Mouse (Mus musculus): ENCODE measurements around the gene Nkx1-2. TPM values are rescaled to one million over a fixed set of nuclear protein-coding genes. Genes with fewer than 3 reads are reported as not detected.

Nkx1-2 gene
- polyA plus RNA-seq, 1 experiment from 2014 or later, result not detected

- no peak for ATAC-seq (ENCODE audit: insufficient read depth, low FRiP score)
- H3K9me3 ChIP-seq (replicated peaks; ENCODE audit: control insufficient read depth, low read length), result no peaks in the 10 kb centered on the region
- H3K27me3 ChIP-seq (ENCODE audit: control insufficient read depth, insufficient read depth, low read length), result no peaks in the 10 kb centered on the region
- peaks cover 22% of the 10 kb centered on the region for H3K36me3 ChIP-seq (ENCODE audit: control insufficient read depth, insufficient read depth, low read length)
- WGBS, result 40% methylated on average over 3 of the region's 3 CpGs
- H3K27ac ChIP-seq (ENCODE audit: low read length), result 0 out of 2 replicates have a peak overlapping the region, but pooled peaks have one; percentile 17
- no peak overlapping the region for H3K4me3 ChIP-seq (replicated peaks; ENCODE audit: low read length)
- 0 out of 2 replicates have a peak, but pooled peaks cover 2% of the 10 kb centered on the region for H3K4me1 ChIP-seq (ENCODE audit: control insufficient read depth, insufficient read depth, low read length)
- no peak overlapping the region for H3K4me2 ChIP-seq (ENCODE audit: low read depth, low read length)
- no peak overlapping the region for H3K9ac ChIP-seq (ENCODE audit: low read length)
Observed at GRCm38 (mm10) chr7:132559138-132559766, 40.2 kb downstream of the Nkx1-2 start.

GRCm38 (mm10) chr7:132558141-132558736 lies 41.2 kb downstream of the Nkx1-2 start:
- Histone ChIP-seq H3K4me2 (ENCODE audit: low read depth, low read length) (no peak overlapping the region), H3K4me3 (replicated peaks; ENCODE audit: low read length) (no peak overlapping the region), H3K9ac (ENCODE audit: low read length) (no peak overlapping the region), H3K36me3 (ENCODE audit: control insufficient read depth, insufficient read depth, low read length) (peaks cover 17% of the 10 kb centered on the region), H3K9me3 (replicated peaks; ENCODE audit: control insufficient read depth, low read length) (no peaks in the 10 kb centered on the region), H3K27me3 (ENCODE audit: control insufficient read depth, insufficient read depth, low read length) (no peaks in the 10 kb centered on the region), H3K4me1 (ENCODE audit: control insufficient read depth, insufficient read depth, low read length) (0 out of 2 replicates have a peak, but pooled peaks cover 2% of the 10 kb centered on the region), H3K27ac (ENCODE audit: low read length) (no peak overlapping the region)
- WGBS, result 70% methylated on average over 7 of the region's 7 CpGs
- ATAC-seq (ENCODE audit: insufficient read depth, low FRiP score), result no peak

DNA sequence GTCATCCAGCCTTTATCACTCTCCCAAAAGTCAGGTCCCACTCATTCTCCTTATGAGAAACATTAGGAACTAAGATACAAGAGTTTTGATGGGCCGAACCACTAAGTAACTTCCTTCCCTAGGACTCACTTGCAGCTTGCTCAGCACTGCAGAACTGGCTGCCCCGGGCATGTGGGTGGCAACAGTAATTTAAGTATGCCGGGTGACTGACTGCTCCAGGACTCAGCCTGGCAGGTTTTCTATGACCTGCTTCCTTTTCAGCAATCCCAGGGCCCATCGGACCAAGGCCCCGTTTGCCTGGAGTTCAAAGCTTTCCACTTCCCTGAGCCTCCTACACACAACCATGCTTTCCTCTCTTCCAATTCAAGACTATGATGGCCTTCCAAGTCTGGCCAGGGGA lies 42.9 kb downstream of the Nkx1-2 start:
- H3K9me3 ChIP-seq (replicated peaks; ENCODE audit: control insufficient read depth, low read length), result no peaks in the 10 kb centered on the region
- H3K4me2 ChIP-seq (ENCODE audit: low read depth, low read length), result no peak overlapping the region
- H3K9ac ChIP-seq (ENCODE audit: low read length), result no peak overlapping the region
- no peaks in the 10 kb centered on the region for H3K27me3 ChIP-seq (ENCODE audit: control insufficient read depth, insufficient read depth, low read length)
- no peak overlapping the region for H3K4me3 ChIP-seq (replicated peaks; ENCODE audit: low read length)
- ATAC-seq (ENCODE audit: insufficient read depth, low FRiP score), result no peak
- H3K36me3 ChIP-seq (ENCODE audit: control insufficient read depth, insufficient read depth, low read length), result peaks cover 6% of the 10 kb centered on the region; the same call in 1 of the 2 replicates
- no peak overlapping the region for H3K27ac ChIP-seq (ENCODE audit: low read length)
- H3K4me1 ChIP-seq (ENCODE audit: control insufficient read depth, insufficient read depth, low read length), result 0 out of 2 replicates have a peak, but pooled peaks cover 2% of the 10 kb centered on the region
- 82% methylated on average over 5 of the region's 5 CpGs for WGBS

DNA sequence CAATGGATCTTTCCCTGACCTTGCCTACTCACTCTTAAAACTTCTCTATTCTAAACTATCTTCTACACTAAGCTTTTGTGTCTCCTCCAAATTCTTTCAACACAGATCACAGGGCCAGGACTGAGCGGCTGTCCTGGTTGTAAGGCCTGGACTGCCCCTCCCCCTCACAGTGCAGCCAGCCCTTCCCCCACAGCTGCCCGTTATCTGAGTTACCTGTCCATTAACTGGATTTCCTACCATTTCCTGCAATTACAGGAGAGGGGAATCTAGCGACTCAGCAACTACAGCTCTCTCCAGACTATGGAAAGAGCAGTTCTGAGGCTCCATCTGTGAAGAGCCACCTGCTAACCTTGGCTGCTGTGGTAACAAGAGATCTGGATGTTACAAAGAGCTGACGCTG lies 43.5 kb downstream of the Nkx1-2 start:
- no peaks in the 10 kb centered on the region for H3K36me3 ChIP-seq (ENCODE audit: control insufficient read depth, insufficient read depth, low read length)
- ATAC-seq (ENCODE audit: insufficient read depth, low FRiP score), result no peak
- H3K27me3 ChIP-seq (ENCODE audit: control insufficient read depth, insufficient read depth, low read length), result no peaks in the 10 kb centered on the region
- no peak overlapping the region for H3K4me2 ChIP-seq (ENCODE audit: low read depth, low read length)
- 34% methylated on average over 4 of the region's 4 CpGs for WGBS
- H3K4me1 ChIP-seq (ENCODE audit: control insufficient read depth, insufficient read depth, low read length), result 0 out of 2 replicates have a peak, but pooled peaks cover 2% of the 10 kb centered on the region
- H3K9ac ChIP-seq (ENCODE audit: low read length), result no peak overlapping the region
- no peaks in the 10 kb centered on the region for H3K9me3 ChIP-seq (replicated peaks; ENCODE audit: control insufficient read depth, low read length)
- no peak overlapping the region for H3K4me3 ChIP-seq (replicated peaks; ENCODE audit: low read length)
- H3K27ac ChIP-seq (ENCODE audit: low read length), result no peak overlapping the region

DNA sequence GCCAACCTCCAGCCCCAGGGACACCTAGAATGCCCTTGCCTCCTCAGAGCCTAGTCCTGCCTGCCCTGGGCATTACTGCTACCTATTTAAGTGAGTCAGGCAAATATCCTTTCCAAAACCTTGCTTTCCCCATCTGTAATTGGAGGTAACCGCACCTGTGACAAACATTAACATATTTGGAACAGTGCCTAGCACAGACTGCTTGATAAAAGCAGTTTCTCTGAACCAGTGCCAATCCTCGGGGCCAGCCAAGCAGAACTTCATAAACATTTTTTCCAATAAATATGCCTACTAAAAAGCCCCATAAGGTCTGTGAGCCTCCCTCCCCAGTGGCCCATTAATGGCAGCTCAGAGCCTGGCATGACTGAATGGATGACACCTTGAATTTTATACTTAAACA lies 45.3 kb downstream of the Nkx1-2 start:
- Histone ChIP-seq H3K27me3 (ENCODE audit: control insufficient read depth, insufficient read depth, low read length) (no peaks in the 10 kb centered on the region), H3K36me3 (ENCODE audit: control insufficient read depth, insufficient read depth, low read length) (no peaks in the 10 kb centered on the region), H3K4me2 (ENCODE audit: low read depth, low read length) (no peak overlapping the region), H3K9me3 (replicated peaks; ENCODE audit: control insufficient read depth, low read length) (no peaks in the 10 kb centered on the region), H3K9ac (ENCODE audit: low read length) (no peak overlapping the region), H3K4me1 (ENCODE audit: control insufficient read depth, insufficient read depth, low read length) (0 out of 2 replicates have a peak, but pooled peaks cover 2% of the 10 kb centered on the region), H3K4me3 (replicated peaks; ENCODE audit: low read length) (no peak overlapping the region), H3K27ac (ENCODE audit: low read length) (no peak overlapping the region)
- ATAC-seq (ENCODE audit: insufficient read depth, low FRiP score), result no peak
- WGBS, result 54% methylated on average over 2 of the region's 2 CpGs

DNA sequence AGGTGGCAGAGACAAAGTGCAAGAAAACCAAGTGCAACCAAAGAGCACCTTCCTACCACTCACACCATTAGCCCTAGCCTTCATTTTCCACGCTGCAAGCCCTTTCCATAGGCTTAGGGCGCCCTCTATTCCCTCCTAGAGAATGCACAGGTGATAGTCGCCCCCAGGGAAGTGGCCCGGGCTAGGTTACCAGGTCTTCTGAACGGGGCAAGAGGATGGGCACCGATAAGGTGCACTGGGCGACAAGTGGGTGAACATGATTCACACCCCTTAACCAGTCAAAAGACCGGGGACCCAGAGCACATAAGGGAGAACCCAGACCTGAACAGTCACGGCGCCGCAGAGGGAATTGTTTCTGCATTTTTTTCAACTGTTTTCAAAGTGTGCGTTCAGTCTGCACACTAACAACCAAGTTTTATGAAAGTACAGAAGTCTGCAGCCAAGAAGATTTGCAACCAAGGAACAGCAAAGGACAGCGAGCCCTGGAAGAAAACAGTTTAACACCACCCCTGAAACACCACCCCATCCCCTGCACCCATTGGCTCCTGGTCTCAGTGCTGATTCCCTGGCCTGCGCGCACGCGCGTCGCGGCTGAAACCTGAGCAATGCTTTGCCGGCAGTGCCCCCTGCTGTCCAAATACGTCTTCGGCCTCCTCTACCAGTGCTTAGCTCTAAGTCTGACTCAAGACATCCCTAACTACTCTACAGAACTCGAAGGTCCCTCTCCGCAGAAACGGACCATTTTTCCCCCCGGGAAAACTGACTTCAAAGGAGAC lies 47.9 kb downstream of the Nkx1-2 start:
- WGBS, result 2% methylated on average over 27 of the region's 27 CpGs
- ATAC-seq (ENCODE audit: insufficient read depth, low FRiP score), result peak; percentile 96
- Histone ChIP-seq H3K27ac (ENCODE audit: low read length) (peak overlapping the region; percentile 62), H3K9ac (ENCODE audit: low read length) (peak overlapping the region; percentile 78), H3K36me3 (ENCODE audit: control insufficient read depth, insufficient read depth, low read length) (no peaks in the 10 kb centered on the region), H3K4me1 (ENCODE audit: control insufficient read depth, insufficient read depth, low read length) (no peaks in the 10 kb centered on the region), H3K4me2 (ENCODE audit: low read depth, low read length) (peak overlapping the region; percentile 97), H3K27me3 (ENCODE audit: control insufficient read depth, insufficient read depth, low read length) (no peaks in the 10 kb centered on the region), H3K9me3 (replicated peaks; ENCODE audit: control insufficient read depth, low read length) (no peaks in the 10 kb centered on the region), H3K4me3 (replicated peaks; ENCODE audit: low read length) (peak overlapping the region; percentile 60)

DNA sequence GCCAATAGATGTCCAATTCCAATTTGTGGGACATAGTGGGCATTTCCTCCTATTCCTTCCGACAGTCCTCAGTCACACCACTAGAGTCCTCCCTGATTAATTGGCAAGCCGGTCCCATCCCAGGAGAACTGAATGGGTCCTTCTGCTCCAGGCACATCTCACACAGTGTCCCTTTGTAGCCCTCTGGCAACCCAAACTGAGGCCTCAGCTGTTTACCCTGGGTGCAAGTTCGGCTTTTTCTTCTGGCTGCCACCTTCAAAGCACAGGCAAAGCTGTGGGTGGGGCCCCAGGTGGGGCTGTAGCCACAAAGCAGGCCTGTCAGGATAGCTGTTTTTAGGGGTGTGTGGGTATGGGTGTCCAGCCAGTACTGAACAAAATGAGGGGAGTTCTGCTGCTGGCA lies 52.3 kb downstream of the Nkx1-2 start:
- Histone ChIP-seq H3K4me1 (ENCODE audit: control insufficient read depth, insufficient read depth, low read length) (no peaks in the 10 kb centered on the region), H3K4me3 (replicated peaks; ENCODE audit: low read length) (no peak overlapping the region), H3K9ac (ENCODE audit: low read length) (no peak overlapping the region), H3K36me3 (ENCODE audit: control insufficient read depth, insufficient read depth, low read length) (no peaks in the 10 kb centered on the region), H3K27ac (ENCODE audit: low read length) (no peak overlapping the region), H3K9me3 (replicated peaks; ENCODE audit: control insufficient read depth, low read length) (no peaks in the 10 kb centered on the region), H3K27me3 (ENCODE audit: control insufficient read depth, insufficient read depth, low read length) (no peaks in the 10 kb centered on the region), H3K4me2 (ENCODE audit: low read depth, low read length) (no peak overlapping the region)
- 71% methylated on average over 3 of the region's 3 CpGs for WGBS
- ATAC-seq (ENCODE audit: insufficient read depth, low FRiP score), result no peak
